Mouse (Mus musculus) bone marrow, adult 2 months (tissue): ENCODE measurements around the gene Adgrf1.

Experiments
- CTCF ChIP-seq: fragments of 200-500 bp; IDR thresholded peaks from 2 replicates; pipeline ENCODE4 v1.5.1; 2011; ENCODE audit warnings: low read length, control low read depth; ENCODE audit not compliant: control insufficient read depth, insufficient read depth
- POLR2A ChIP-seq: fragments of 200-500 bp; IDR thresholded peaks from 2 replicates; pipeline ENCODE4 v1.6.1; 2011; ENCODE audit warnings: low read depth, mild to moderate bottlenecking, control low read depth, low read length, borderline replicate concordance; ENCODE audit not compliant: control insufficient read depth

DNA sequence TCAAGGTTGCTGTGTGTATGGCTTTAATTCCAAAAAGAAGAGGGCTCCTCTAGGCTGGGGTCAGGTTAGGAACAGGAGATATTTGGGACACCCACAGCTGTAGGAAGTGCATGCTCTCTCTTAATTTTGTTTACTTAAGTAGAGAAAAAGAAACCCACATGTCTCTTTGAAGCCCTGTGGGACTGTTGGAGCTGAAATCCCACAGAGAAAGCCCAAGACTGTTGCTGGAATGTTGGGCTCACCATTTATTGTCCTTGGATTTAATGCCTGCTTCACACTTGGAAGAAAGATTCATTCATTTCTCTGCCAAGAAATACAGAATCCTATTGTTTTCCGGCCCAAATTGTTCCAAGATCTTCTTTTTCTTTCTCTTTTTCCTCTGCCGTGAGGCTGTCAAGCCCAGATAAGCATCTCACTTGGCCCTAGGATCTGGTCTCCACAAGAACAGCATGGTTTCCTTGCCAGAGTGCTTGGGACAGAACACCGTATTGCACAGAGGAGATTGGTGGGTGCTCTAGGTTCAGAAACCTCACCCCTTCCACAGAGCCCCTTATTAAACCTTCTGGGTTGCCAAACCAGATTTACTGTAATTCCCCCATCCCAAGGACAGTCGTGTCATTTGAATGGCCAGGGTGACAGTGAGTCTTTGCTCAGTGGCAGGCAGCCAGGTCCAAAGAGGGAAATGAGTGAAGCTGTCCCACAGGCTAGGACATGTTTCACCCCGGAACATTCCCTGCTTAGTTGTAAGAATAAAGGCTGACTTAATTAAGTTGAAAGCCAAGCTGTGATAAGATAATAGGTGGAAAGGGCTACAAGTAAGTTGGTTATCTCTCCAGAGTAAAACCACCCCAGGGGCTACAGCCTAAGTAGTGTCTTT lies 18.6 kb upstream of the Adgrf1 start:
- no peak for TF ChIP-seq POLR2A
- no peak for TF ChIP-seq CTCF
